22 mouse cellular contexts compared by ENCODE assay signal in the genomic region with DNA sequence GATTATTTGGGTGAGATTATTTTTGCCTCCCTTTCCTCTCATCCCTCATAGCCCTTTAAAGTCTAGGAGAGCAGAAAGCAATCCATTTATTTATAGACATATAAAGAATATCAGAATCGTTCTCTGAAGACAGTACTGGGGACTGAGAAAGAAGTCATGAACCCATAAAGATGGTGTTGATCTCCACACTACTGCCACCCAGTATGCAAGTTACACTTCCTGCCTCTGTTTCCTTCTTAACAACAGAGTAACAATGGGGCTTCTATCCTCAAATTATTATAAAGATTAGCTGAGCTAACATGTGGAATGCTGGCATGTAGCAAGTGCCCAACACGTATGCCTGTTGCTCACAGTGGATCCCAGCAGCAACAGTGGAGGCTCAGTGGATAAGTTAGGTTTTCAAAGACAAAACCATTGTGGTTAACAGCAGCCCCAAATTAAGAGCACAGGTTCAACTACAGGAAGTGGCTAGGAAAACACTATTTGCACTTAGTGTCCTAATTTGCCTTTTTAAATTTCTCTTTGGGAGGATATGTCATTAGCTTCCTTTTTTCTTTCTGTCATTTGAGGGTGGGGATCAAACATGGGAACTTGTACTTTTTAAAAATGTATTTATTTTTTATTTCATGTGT. TPM values are rescaled to one million over a fixed set of nuclear protein-coding genes. Genes with fewer than 3 reads are reported as not detected.
DNase-seq lines count a peak whose midpoint lies in the region; ATAC-seq and TF ChIP-seq lines count a peak whose summit lies in the region.
"Had no signal": no experiment of that assay in that cellular context is flagged by ENCODE, and none has a peak within 500 bp of the region (broad histone marks: within the 10 kb centered on the region; RNA-seq: fewer than 3 reads in every experiment).

No protein-coding gene starts in this region.

- H3K4me2 ChIP-seq in hindbrain, embryonic 16.5 days (ENCODE audit: low read length), result no peak overlapping the region
- no peak overlapping the region for H3K4me2 ChIP-seq in stomach, postnatal 0 days (replicated peaks; ENCODE audit: low read depth)
- H3K4me2 ChIP-seq: embryonic facial prominence, embryonic 13.5 days; forebrain, embryonic 12.5 days; heart, embryonic 12.5 days; hindbrain, embryonic 14.5 days had no signal

- H3K36me3 ChIP-seq in thymus, adult 2 months (ENCODE audit: control insufficient read depth, insufficient read depth, low read length), result no peaks in the 10 kb centered on the region
- H3K36me3 ChIP-seq in hindbrain, embryonic 16.5 days (ENCODE audit: control insufficient read depth, insufficient read depth, low read length), result no peaks in the 10 kb centered on the region
- H3K36me3 ChIP-seq in stomach, postnatal 0 days (ENCODE audit: control insufficient read depth, insufficient read depth, low read length), result no peaks in the 10 kb centered on the region
- H3K36me3 ChIP-seq: embryonic facial prominence, embryonic 13.5 days; forebrain, embryonic 12.5 days; heart, embryonic 12.5 days; hindbrain, embryonic 10.5 days had no signal

- no peak for TF ChIP-seq EP300 in stomach, postnatal 0 days (optimal IDR thresholded peaks at IDR 0.05)

- peaks cover 6% of the 10 kb centered on the region; the same call in 1 of the 2 replicates for H3K4me1 ChIP-seq in thymus, adult 2 months (replicated peaks; ENCODE audit: control insufficient read depth, insufficient read depth, low read length)
- H3K4me1 ChIP-seq in hindbrain, embryonic 16.5 days (ENCODE audit: control insufficient read depth, insufficient read depth, low read depth, low read length), result no peaks in the 10 kb centered on the region
- no peaks in the 10 kb centered on the region for H3K4me1 ChIP-seq in stomach, postnatal 0 days (replicated peaks; ENCODE audit: control insufficient read depth, insufficient read depth)
- H3K4me1 ChIP-seq: forebrain, embryonic 12.5 days had no signal

- peak overlapping the region; percentile 5; the same call in 1 of the 2 replicates for H3K27ac ChIP-seq in thymus, adult 2 months (ENCODE audit: control insufficient read depth, insufficient read depth, low read length)
- no peak overlapping the region for H3K27ac ChIP-seq in hindbrain, embryonic 16.5 days (ENCODE audit: low read depth, low read length)
- no peak overlapping the region for H3K27ac ChIP-seq in stomach, postnatal 0 days (replicated peaks)
- H3K27ac ChIP-seq in layer of hippocampus, adult 2 months, result no peak overlapping the region
- H3K27ac ChIP-seq: embryonic facial prominence, embryonic 13.5 days; forebrain, embryonic 12.5 days; heart, adult 2 months; hindbrain, embryonic 10.5 days; hindbrain, embryonic 14.5 days had no signal

- no peaks in the 10 kb centered on the region for H3K27me3 ChIP-seq in thymus, adult 2 months (ENCODE audit: control insufficient read depth, insufficient read depth, low read length)
- H3K27me3 ChIP-seq in hindbrain, embryonic 16.5 days (replicated peaks; ENCODE audit: control insufficient read depth, insufficient read depth, low read length), result no peaks in the 10 kb centered on the region
- H3K27me3 ChIP-seq in stomach, postnatal 0 days (ENCODE audit: control insufficient read depth, insufficient read depth, low read length), result no peaks in the 10 kb centered on the region
- H3K27me3 ChIP-seq: CH12.LX; embryonic facial prominence, embryonic 13.5 days; forebrain, embryonic 12.5 days; heart, embryonic 12.5 days; Patski had no signal

- WGBS in thymus, adult 2 months, result 10% methylated on average over 2 of the region's 2 CpGs
- WGBS in hindbrain, embryonic 16.5 days, result 93% methylated on average over 2 of the region's 2 CpGs
- 84% methylated on average over 2 of the region's 2 CpGs for WGBS in stomach, postnatal 0 days

- no peak for TF ChIP-seq CTCF in thymus, adult 2 months (IDR thresholded peaks at IDR 0.05; ENCODE audit: borderline replicate concordance, control insufficient read depth, extremely low read depth, insufficient read depth, low read length, poor library complexity)
- no peak for TF ChIP-seq CTCF in stomach, postnatal 0 days (IDR thresholded peaks at IDR 0.05; ENCODE audit: low read depth)
- no peak for TF ChIP-seq CTCF in layer of hippocampus, adult 2 months (conservative IDR thresholded peaks at IDR 0.05)

- no peak for TF ChIP-seq POLR2A in thymus, adult 2 months (IDR thresholded peaks at IDR 0.05; ENCODE audit: control insufficient read depth, extremely low read depth, insufficient read depth, low read length, poor library complexity)

- no peak overlapping the region for H3K4me3 ChIP-seq in thymus, adult 2 months (ENCODE audit: control insufficient read depth, insufficient read depth, low read length)
- no peak overlapping the region for H3K4me3 ChIP-seq in hindbrain, embryonic 16.5 days (ENCODE audit: low read length)
- no peak overlapping the region for H3K4me3 ChIP-seq in stomach, postnatal 0 days (ENCODE audit: low read depth, low read length)
- H3K4me3 ChIP-seq in layer of hippocampus, adult 2 months, result no peak overlapping the region
- H3K4me3 ChIP-seq: embryonic facial prominence, embryonic 13.5 days; forebrain, embryonic 12.5 days; heart, adult 2 months; heart, embryonic 12.5 days; hindbrain, embryonic 10.5 days had no signal

- no peak overlapping the region for H3K9ac ChIP-seq in hindbrain, embryonic 16.5 days (ENCODE audit: low read depth, low read length)
- H3K9ac ChIP-seq in stomach, postnatal 0 days (ENCODE audit: low read length), result no peak overlapping the region
- H3K9ac ChIP-seq: embryonic facial prominence, embryonic 13.5 days; forebrain, embryonic 12.5 days; heart, embryonic 12.5 days; hindbrain, embryonic 14.5 days had no signal

- peak; percentile 81 for ATAC-seq in inflammation-experienced regulatory T-cells, adult 6 months
- no peak for ATAC-seq in hindbrain, embryonic 16.5 days
- ATAC-seq in stomach, postnatal 0 days (ENCODE audit: low FRiP score, low TSS enrichment), result no peak
- ATAC-seq: forebrain, embryonic 16.5 days; Patski had no signal

- no peaks in the 10 kb centered on the region for H3K9me3 ChIP-seq in hindbrain, embryonic 16.5 days (ENCODE audit: control insufficient read depth, low read length)
- no peaks in the 10 kb centered on the region for H3K9me3 ChIP-seq in stomach, postnatal 0 days (ENCODE audit: control insufficient read depth, low read length)
- H3K9me3 ChIP-seq: embryonic facial prominence, embryonic 13.5 days; forebrain, embryonic 12.5 days; heart, embryonic 12.5 days; hindbrain, embryonic 10.5 days had no signal

- no peak for DNase-seq in thymus, adult 2 months
- DNase-seq in thymus, postnatal 25 days, result no peak
- DNase-seq in CD4-positive, CD25-positive, alpha-beta regulatory T cell, adult 2 months (ENCODE audit: low read depth, low spot score), result peak; percentile 27
- DNase-seq in stomach, postnatal 0 days (ENCODE audit: low spot score), result no peak
- no peak for DNase-seq in layer of hippocampus, adult 2 months (ENCODE audit: low spot score in 2 of 2)
- DNase-seq: adrenal gland, adult 2 months; adrenal gland, postnatal 25 days; cerebellum, adult 18-20 months; cerebellum, adult 9-11 months; cerebellum, postnatal 36 days; gastrocnemius, postnatal 14 days; heart, adult 2 months had no signal

RNA-seq across cellular contexts. Expression of gene Ankrd16, which starts 23.7 kb away (rescaled TPM):
- 93.3 and 103 TPM in 2 replicates for polyA plus RNA-seq in thymus, adult 2 months (2012; rRNA removed)
- polyA plus RNA-seq in inflammation-experienced regulatory T-cells, adult 6 months (2017; shearing (Covaris generic)), result 10 to 100 TPM; 27.2 to 65.0 (median 41.6) TPM
- 38.3 and 46.4 TPM in 2 replicates for polyA plus RNA-seq in hindbrain, embryonic 16.5 days (2015; fragmentation: Nextera tagmentation; extraction: Ambion mirVana)
- polyA plus RNA-seq in stomach, postnatal 0 days (2015; fragmentation: Nextera tagmentation; extraction: Ambion mirVana), result 20.4 and 21.2 TPM in 2 replicates
- total RNA-seq in layer of hippocampus, adult 2 months (2021), result 10 to 100 TPM; 58.9 to 61.8 TPM

RNA-seq across cellular contexts. Expression of gene Fbh1, which starts 24.0 kb away (rescaled TPM):
- 41.0 and 44.7 TPM in 2 replicates for polyA plus RNA-seq in thymus, adult 2 months (2012; rRNA removed)
- polyA plus RNA-seq in inflammation-experienced regulatory T-cells, adult 6 months (2017; shearing (Covaris generic)), result 10 to 100 TPM; 36.6 to 40.4 (median 38.2) TPM
- 124 and 136 TPM in 2 replicates for polyA plus RNA-seq in hindbrain, embryonic 16.5 days (2015; fragmentation: Nextera tagmentation; extraction: Ambion mirVana)
- polyA plus RNA-seq in stomach, postnatal 0 days (2015; fragmentation: Nextera tagmentation; extraction: Ambion mirVana), result 53.3 and 54.4 TPM in 2 replicates
- total RNA-seq in layer of hippocampus, adult 2 months (2021), result 10 to 100 TPM; 74.0 to 88.5 TPM
